Mouse (Mus musculus) c-Kit-negative CD71-positive TER-119-positive erythroid progenitor cells, embryonic 14.5 days (primary cell): Measurements from ENCODE around the gene Atf4.

ENCODE experiments used
- DNase-seq: peaks from one replicate; pipeline ENCODE4 v3.0.0-alpha.2; 2013; ENCODE audit warnings: low read depth, low spot score

Atf4 gene

GRCm38 (mm10) chr15:80254847-80255645, at the start of gene Atf4:
Atf4 (plus strand) TSS chr15:80255184.
- DNase-seq, result peak; percentile 95

- DNase-seq, result no peak
Measured at GRCm38 (mm10) chr15:80206057-80206565, 48.9 kb upstream of the Atf4 start.

- DNase-seq, result no peak
Measured at GRCm38 (mm10) chr15:80208446-80208845, 46.5 kb upstream of the Atf4 start.

GRCm38 (mm10) chr15:80213688-80214087, 41.3 kb upstream of the Atf4 start:
- no peak for DNase-seq

- no peak for DNase-seq
Measured at GRCm38 (mm10) chr15:80215716-80216479, 39.1 kb upstream of the Atf4 start.

GRCm38 (mm10) chr15:80216480-80216820, 38.5 kb upstream of the Atf4 start:
- no peak for DNase-seq

GRCm38 (mm10) chr15:80217476-80217875, 37.5 kb upstream of the Atf4 start:
- DNase-seq, result no peak

- DNase-seq, result no peak
Measured at GRCm38 (mm10) chr15:80219211-80219610, 35.8 kb upstream of the Atf4 start.

GRCm38 (mm10) chr15:80219705-80220657, 35.0 kb upstream of the Atf4 start:
- no peak for DNase-seq

- no peak for DNase-seq
Measured at GRCm38 (mm10) chr15:80221031-80221430, 34.0 kb upstream of the Atf4 start.

GRCm38 (mm10) chr15:80223751-80224150, 31.2 kb upstream of the Atf4 start:
- DNase-seq, result no peak

- peak; percentile 75 for DNase-seq
Measured at GRCm38 (mm10) chr15:80225208-80225607, 29.8 kb upstream of the Atf4 start.

GRCm38 (mm10) chr15:80225796-80226195, 29.2 kb upstream of the Atf4 start:
- peak; percentile 71 for DNase-seq

GRCm38 (mm10) chr15:80228071-80228800, 26.7 kb upstream of the Atf4 start:
- no peak for DNase-seq

GRCm38 (mm10) chr15:80232331-80232730, 22.7 kb upstream of the Atf4 start:
- DNase-seq, result no peak

- no peak for DNase-seq
Measured at GRCm38 (mm10) chr15:80233053-80233452, 21.9 kb upstream of the Atf4 start.

- peak; percentile 99 for DNase-seq
Measured at GRCm38 (mm10) chr15:80233733-80234509, 21.1 kb upstream of the Atf4 start, which contains the start of gene Mief1. Mief1 (plus strand) TSS chr15:80234018.

GRCm38 (mm10) chr15:80235535-80235934, 19.4 kb upstream of the Atf4 start, which contains the start of gene AC140267.1:
AC140267.1 (plus strand) TSS chr15:80235835.
- no peak for DNase-seq

GRCm38 (mm10) chr15:80248135-80248534, 6.8 kb upstream of the Atf4 start:
- no peak for DNase-seq

- DNase-seq, result no peak
Measured at GRCm38 (mm10) chr15:80248596-80248995, 6.4 kb upstream of the Atf4 start.
